Mouse (Mus musculus) embryo, embryonic 10.5 days (tissue): ENCODE data around the gene Brpf3.

ENCODE experiments used
- DNase-seq: peaks from one replicate; pipeline ENCODE4 v3.0.0-alpha.2; 2015; ENCODE audit warnings: low spot score

Gene Brpf3

GRCm38 (mm10) chr17:28874825-28875224 lies 73.9 kb downstream of the Brpf3 start:
- no peak for DNase-seq

GRCm38 (mm10) chr17:28875316-28875715 lies 74.4 kb downstream of the Brpf3 start:
- peak; percentile 39 for DNase-seq

- DNase-seq, result no peak
These were observed 75.4 kb downstream of the Brpf3 start for GRCm38 (mm10) chr17:28876331-28876730.

GRCm38 (mm10) chr17:28876821-28877220 lies 75.9 kb downstream of the Brpf3 start:
- DNase-seq, result peak; percentile 64

- peak; percentile 84 for DNase-seq
These were observed 79.1 kb downstream of the Brpf3 start for GRCm38 (mm10) chr17:28879931-28880391.

GRCm38 (mm10) chr17:28882316-28882715 lies 81.4 kb downstream of the Brpf3 start:
- peak; percentile 79 for DNase-seq

- no peak for DNase-seq
These were observed 81.9 kb downstream of the Brpf3 start for GRCm38 (mm10) chr17:28882810-28883209.

- DNase-seq, result no peak
These were observed 83.1 kb downstream of the Brpf3 start for GRCm38 (mm10) chr17:28883941-28884516.

GRCm38 (mm10) chr17:28885231-28885630 lies 84.3 kb downstream of the Brpf3 start:
- no peak for DNase-seq

GRCm38 (mm10) chr17:28886266-28886665 lies 85.4 kb downstream of the Brpf3 start:
- no peak for DNase-seq
